Mouse (Mus musculus) left cerebral cortex, adult 9 months (tissue): ENCODE measurements around the gene Retreg3.
"Not testable (repeated sequence)": the region's sequence is repeated elsewhere in the genome, so short reads cannot be mapped to it uniquely, and the experiment has no call there.

Experiments
- DNase-seq, 2 experiments: peaks; one replicate each; pipeline ENCODE4 v3.0.0; 2022; ENCODE audit warnings: low spot score in 2 of 2

Retreg3 gene

GRCm38 (mm10) chr11:101149178-101150105 is 29.7 kb upstream of the Retreg3 start:
- no peak for DNase-seq

DNA sequence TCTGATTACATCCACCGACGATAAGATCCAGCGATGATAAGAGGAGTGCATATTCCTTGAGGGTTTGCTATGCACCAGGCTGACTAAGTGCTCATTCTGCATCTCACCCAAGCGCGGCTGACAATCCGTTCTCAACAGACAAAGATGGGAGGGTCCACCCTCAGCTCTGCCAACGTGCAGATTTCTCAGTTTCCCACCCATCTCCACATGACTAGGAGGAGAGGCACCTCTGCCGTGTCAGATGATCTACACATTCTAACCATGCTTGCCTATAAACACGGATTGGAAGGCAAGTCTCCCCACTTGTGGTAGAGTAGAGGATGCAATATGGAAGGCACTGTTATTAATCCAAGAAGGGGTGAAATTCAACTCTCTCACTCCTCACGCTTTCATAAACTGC is 29.1 kb upstream of the Retreg3 start:
- DNase-seq = no peak

GRCm38 (mm10) chr11:101146377-101146776 is 26.7 kb upstream of the Retreg3 start:
- no peak for DNase-seq

- DNase-seq = peak in 1 of 2 experiments; percentile 43
Measured at GRCm38 (mm10) chr11:101143338-101144225, 23.9 kb upstream of the Retreg3 start.

DNA sequence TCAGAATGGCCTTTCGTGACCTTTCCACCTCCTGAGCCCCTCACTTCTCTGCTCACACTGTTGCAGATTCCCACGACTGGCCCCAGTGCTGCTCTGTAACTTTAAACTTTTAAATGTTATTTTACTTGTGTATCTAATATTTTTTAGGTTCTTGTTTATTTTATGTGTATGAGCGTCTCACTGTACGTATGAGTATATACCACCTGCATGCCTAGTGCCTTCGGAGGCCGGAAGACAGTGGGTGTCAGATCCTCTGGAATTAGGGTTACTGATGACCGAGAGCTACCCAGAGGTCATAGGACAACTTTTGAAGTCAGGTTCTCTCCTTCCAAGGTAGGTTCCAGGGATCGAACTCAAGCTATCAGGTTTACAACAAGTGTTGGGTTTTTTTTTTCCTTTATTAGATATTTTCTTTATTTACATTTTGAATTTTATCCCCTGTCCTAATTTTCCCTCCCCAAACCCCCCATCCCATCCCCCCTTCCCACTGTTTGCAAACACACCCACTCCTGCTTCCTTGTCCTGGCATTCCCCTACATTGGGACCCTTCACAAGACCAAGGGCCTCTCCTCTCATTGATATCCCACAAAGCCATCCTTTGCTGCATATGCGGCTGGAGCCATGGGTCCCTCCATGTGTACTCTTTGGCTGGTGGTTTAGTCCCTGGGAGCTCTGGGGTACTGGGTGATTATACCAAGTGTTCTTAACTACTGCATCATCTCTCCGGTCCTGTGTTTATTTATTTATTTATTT is 22.7 kb upstream of the Retreg3 start:
- no peak for DNase-seq

- DNase-seq = no peak
Measured at GRCm38 (mm10) chr11:101141088-101141487, 21.4 kb upstream of the Retreg3 start.

DNA sequence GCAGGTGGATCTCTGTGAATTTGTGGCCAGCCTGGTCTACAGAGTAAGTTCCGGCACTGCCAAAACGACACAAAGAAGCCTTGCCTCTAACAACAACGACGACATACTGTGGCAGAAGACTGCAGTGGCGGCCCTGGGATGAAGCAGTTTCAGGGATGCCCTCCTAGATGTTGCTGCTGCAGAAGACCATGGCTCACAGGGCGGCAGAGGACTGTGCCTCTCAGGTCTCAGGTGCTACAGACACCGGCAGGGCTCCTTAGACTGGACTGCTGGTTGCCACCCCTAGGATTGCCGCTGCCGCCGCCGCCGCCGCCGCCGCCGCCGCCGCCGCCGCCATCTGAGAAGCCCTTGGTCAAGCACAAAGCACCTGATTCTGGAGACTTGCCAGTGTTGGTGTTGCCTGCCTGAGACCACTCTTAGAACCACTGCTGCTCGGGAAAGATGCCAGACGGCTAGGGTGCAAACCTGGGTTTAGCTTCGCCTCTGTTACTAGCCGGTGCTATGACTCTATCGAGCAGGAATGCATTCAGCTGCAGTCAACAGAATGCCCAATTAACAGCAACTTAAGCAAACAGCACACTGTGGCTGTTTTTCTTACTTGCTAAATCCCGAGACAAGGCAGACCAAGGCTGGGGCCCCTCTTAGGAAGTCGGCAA is 20.6 kb upstream of the Retreg3 start:
- DNase-seq = no peak

DNA sequence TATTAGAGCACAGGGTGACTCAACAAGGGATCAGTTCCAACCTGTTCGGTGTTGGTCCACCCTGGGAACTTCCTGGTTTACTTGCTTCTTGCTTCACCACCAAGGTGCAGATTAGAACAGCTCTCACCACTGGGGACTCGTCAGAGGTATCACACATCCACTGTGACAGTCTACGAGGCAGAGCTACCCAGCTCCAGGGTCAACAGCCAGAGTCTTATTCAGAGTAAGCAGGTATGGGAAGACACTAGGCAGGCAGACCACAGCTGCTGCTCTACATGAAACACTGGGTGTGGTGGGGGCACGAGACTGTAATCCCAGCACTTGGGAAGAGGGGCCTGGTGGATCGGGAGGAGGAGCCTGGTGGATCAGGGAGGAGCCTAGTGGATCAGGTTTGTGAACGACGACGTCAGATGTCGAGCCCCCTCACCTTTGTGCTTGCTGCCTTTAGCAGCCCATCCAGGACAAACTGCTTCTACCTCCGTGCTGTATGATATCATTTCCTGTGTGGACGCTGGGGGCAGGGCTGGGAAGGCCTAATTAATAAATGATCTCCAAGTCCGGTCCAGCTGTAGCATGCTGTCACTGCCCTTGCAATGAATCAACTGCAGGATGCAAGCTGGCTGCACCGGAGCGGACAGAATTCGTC is 19.0 kb upstream of the Retreg3 start:
- DNase-seq = no peak

DNA sequence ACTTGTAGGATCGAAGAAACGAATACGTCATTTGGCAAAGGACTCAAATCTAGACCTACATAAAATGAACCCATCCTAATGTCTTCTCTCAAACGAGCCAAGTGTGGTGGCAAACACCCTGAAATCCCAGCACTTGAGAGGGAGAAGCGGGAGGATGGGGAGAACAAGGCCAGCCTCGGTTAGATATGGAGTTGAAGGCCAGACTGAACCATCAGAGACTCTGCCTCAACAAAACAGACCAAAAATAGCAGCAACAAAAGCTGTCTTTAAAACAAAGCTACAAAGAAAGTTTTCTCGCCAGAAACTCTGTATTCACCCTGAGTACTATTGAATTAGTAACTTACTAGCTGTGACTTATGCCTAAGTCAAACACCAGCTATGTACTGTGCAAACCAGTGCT is 17.3 kb upstream of the Retreg3 start:
- no peak for DNase-seq

- no peak for DNase-seq
Measured at GRCm38 (mm10) chr11:101134217-101134865, 14.6 kb upstream of the Retreg3 start.

- no peak for DNase-seq
Measured at GRCm38 (mm10) chr11:101133037-101133436, 13.3 kb upstream of the Retreg3 start.

- DNase-seq = no peak
Measured at GRCm38 (mm10) chr11:101131701-101132100, 12.0 kb upstream of the Retreg3 start.

GRCm38 (mm10) chr11:101131187-101131586 is 11.5 kb upstream of the Retreg3 start:
- no peak for DNase-seq

- DNase-seq = no peak
Measured at GRCm38 (mm10) chr11:101130056-101130756, 10.5 kb upstream of the Retreg3 start.

DNA sequence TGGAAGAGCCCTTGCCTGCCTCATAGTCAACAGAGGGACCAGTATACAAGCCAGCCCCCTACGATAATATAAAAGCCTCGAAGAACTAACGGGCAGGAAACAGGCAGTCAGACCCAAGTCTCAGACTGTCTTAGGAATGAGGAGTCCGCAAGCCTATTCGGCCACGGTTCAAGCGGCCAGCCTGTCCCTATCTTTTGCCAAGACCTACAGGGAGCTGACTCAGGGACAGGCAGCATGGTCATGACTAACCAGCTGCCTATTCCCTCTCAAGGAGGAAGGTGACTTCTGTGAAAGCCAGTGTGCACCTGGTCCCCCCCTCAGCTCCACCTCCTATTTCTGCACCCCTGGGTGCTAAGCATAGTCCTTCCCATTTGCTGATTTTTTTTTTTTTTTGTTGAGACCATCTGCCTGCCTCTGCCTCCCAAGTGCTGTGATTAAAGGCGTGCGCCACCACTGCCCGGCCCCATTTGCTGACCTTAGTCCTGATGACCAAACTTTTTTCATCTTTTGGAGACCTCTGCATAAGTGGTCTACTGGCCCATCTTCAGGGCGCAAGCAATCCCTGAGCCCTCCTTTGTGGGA is 9.4 kb upstream of the Retreg3 start:
- no peak for DNase-seq

DNA sequence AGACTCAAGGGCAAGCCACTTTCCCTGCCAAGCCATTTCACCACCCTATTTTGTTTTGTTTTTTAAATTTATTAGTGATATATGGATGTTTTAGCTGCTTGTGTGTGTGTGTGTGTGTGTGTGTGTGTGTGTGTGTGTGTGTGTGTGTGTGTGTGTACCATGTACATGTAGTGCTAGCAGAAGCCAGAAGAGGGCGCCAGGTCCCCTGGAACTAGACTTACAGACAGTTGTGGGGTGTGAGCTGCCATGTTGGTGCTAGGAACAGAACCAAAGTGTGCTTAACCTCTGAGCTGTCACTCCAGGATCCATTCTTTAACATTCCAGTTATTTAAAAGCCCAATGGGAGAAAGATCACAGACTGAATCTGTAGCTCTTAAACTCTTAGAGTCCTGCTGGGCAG is 7.4 kb upstream of the Retreg3 start:
- no peak for DNase-seq

GRCm38 (mm10) chr11:101125008-101125407 is 5.3 kb upstream of the Retreg3 start:
- DNase-seq = not testable (repeated sequence)

DNA sequence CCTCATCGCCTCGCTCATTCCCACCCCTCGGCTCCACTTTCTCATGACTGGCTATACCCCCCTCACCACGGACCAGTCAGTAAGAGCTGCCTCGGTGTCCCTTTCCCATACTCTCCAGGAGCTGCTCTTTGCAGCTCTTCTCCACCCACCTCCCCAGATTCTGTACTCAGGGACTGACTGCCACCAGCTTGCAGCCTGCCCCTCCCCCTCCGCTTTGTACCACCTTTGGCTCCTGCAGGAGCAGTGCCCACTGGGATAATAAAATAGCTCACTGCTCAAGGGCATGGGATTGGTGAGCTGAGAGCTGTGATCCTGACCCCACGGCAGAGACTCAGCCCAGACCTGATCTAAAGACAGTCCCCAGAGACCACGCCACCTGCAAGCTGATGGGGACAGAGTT is 4.8 kb upstream of the Retreg3 start:
- DNase-seq = not testable (repeated sequence)

GRCm38 (mm10) chr11:101120545-101121188 is 974 bp upstream of the Retreg3 start:
- DNase-seq = no peak
